Mouse (Mus musculus): ENCODE data around the gene Serpina3i. TPM values are rescaled to one million over a fixed set of nuclear protein-coding genes. Genes with fewer than 3 reads are reported as not detected.
"Not testable (repeated sequence)": the region's sequence is repeated elsewhere in the genome, so short reads cannot be mapped to it uniquely, and the experiment has no call there.

Serpina3i gene
- polyA plus RNA-seq, 1 experiment, result not detected

DNA sequence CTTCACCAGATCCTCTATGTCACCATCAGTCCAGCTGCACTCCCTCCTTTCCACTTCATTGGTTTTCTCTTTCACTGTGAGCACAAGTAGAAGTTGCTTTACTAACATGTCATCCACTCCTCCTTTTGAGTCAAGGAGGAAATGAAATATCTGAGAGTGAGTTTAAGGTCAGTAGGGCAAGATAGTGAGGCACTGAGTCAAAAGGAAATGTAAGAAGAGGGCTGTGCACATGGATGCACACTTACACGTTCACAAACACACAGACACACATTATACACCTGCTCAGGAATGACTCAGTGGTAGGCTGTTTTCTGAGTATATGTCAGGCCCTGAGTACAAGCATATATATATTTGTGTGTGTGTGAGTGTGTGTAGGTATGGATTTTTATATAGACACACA lies 39.2 kb upstream of the Serpina3i start:
- H3K36me3 ChIP-seq (ENCODE audit: control insufficient read depth, insufficient read depth), result no peaks in the 10 kb centered on the region
- H3K4me2 ChIP-seq (ENCODE audit: low read depth), result no peak overlapping the region
- H3ac ChIP-seq (ENCODE audit: control insufficient read depth, insufficient read length), result no peak overlapping the region
- no peaks in the 10 kb centered on the region for H3K27me3 ChIP-seq (ENCODE audit: control insufficient read depth, insufficient read depth, insufficient read length)
- no peak overlapping the region for H3K4me3 ChIP-seq
- no peaks in the 10 kb centered on the region for H3K79me2 ChIP-seq (ENCODE audit: control insufficient read depth, insufficient read depth)
- no peak for TF ChIP-seq MYOG (IDR thresholded peaks at IDR 0.05; ENCODE audit: control insufficient read depth in 1 of 3, insufficient read depth in 1 of 3, insufficient read length in 2 of 3, low read depth in 2 of 3)
- TF ChIP-seq TCF12 (IDR thresholded peaks at IDR 0.05; ENCODE audit: insufficient read depth, poor library complexity, severe bottlenecking), result no peak
- no peak for TF ChIP-seq SRF (IDR thresholded peaks at IDR 0.05; ENCODE audit: control insufficient read depth, insufficient read length, low read depth)

DNA sequence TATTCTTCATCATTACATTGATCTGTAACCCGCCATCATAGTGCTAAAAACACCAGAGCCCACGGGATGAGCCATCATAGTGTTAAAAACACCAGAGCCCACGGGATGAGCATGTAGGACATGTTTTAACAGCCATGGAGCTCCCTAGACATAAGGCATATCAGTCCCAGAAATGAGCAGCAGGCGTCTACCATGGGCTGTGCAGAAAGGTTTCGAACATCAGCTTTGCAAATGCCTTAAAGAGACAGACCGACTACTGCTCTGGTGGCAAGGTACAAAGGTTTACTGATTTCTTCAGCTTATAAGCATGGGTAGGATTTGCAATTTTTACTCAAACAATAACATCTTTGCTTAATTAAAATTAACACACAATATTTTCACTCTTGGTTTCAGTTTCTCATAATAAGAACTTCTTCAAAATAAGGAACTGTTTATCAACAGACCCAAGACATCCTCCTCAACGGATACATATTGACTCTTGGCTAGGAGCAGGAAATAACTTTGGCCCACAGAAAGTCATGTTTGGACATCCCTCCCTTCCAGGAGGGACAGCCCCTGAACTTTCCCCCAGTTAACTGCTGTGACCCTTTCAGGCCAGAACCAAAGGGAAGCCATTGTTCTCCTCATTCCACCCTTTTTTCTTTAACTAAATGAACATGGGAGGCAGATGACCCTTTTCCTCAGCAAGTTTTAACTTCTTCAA lies 38.2 kb upstream of the Serpina3i start:
- Histone ChIP-seq H3K4me3 (no peak overlapping the region), H3K79me2 (ENCODE audit: control insufficient read depth, insufficient read depth) (no peaks in the 10 kb centered on the region), H3K4me2 (ENCODE audit: low read depth) (no peak overlapping the region), H3K27me3 (ENCODE audit: control insufficient read depth, insufficient read depth, insufficient read length) (no peaks in the 10 kb centered on the region), H3K36me3 (ENCODE audit: control insufficient read depth, insufficient read depth) (no peaks in the 10 kb centered on the region), H3ac (ENCODE audit: control insufficient read depth, insufficient read length) (no peak overlapping the region)
- TF ChIP-seq MYOG (IDR thresholded peaks at IDR 0.05; ENCODE audit: control insufficient read depth in 1 of 3, insufficient read depth in 1 of 3, insufficient read length in 2 of 3, low read depth in 2 of 3) (no peak), POLR2A (IDR thresholded peaks at IDR 0.05; ENCODE audit: insufficient read length, low read depth) (no peak), REST (IDR thresholded peaks at IDR 0.05; ENCODE audit: insufficient read depth, insufficient read length) (no peak), USF1 (IDR thresholded peaks at IDR 0.05; ENCODE audit: low read depth) (no peak), CEBPB (IDR thresholded peaks at IDR 0.05; ENCODE audit: insufficient read depth, poor library complexity, severe bottlenecking) (no peak), MYOD1 (IDR thresholded peaks at IDR 0.05; ENCODE audit: control insufficient read depth in 1 of 3, insufficient read length in 2 of 3, low read depth in 2 of 3) (no peak), E2F4 (IDR thresholded peaks at IDR 0.05; ENCODE audit: insufficient read depth) (no peak), SRF (IDR thresholded peaks at IDR 0.05; ENCODE audit: control insufficient read depth, insufficient read length, low read depth) (no peak), TCF3 (IDR thresholded peaks at IDR 0.05; ENCODE audit: insufficient read length, low read depth) (no peak), POLR2AphosphoS2 (IDR thresholded peaks at IDR 0.05; ENCODE audit: insufficient read length, low read depth) (no peak)

DNA sequence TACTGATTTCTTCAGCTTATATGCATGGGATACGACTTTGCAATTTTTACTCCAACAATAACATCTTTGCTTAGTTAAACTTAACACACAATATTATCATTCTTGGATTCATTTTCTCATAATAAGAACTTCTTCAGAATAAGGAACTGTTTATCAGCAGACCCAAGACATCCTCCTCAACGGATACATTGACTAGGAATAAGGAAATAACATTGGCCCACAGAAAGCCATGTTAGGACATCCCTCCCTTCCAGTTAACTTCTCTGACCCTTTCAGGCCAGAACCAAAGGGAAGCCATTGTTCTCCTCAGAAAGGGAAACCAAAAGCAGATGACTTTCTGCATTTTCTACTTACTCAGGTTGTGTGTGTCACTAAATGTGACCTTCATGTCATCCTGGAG lies 32.2 kb upstream of the Serpina3i start:
- Histone ChIP-seq H3ac (ENCODE audit: control insufficient read depth, insufficient read length) (no peak overlapping the region), H3K79me2 (ENCODE audit: control insufficient read depth, insufficient read depth) (no peaks in the 10 kb centered on the region), H3K27me3 (ENCODE audit: control insufficient read depth, insufficient read depth, insufficient read length) (no peaks in the 10 kb centered on the region), H3K36me3 (ENCODE audit: control insufficient read depth, insufficient read depth) (no peaks in the 10 kb centered on the region), H3K4me2 (ENCODE audit: low read depth) (no peak overlapping the region), H3K4me3 (no peak overlapping the region)
- no peak for TF ChIP-seq E2F4 (IDR thresholded peaks at IDR 0.05; ENCODE audit: insufficient read depth)

DNA sequence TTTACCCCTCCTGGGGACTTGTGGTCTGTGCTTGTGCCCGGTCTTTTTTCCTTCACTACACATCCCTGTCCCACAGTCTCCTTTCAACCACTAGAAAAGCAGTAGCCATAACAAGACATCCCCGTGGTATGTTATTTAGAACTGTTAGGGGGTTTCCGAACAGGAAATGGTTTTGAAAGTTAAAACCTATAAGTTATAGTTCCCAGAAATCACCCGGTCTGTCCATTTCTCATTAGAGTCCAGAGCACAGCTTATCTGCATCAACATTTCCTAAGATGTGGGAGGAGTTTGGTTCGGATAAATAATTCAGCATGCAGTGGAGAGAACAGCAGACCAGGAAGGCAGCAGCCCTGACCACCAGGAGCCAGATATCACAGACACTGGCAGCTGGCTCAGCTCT lies 27.0 kb upstream of the Serpina3i start, which contains the start of gene Serpina3g:
TSS of gene Serpina3g (plus strand) at position 331 of the 400 bp plus-strand sequence.
- Histone ChIP-seq H3K27me3 (ENCODE audit: control insufficient read depth, insufficient read depth, insufficient read length) (no peaks in the 10 kb centered on the region), H3K79me2 (ENCODE audit: control insufficient read depth, insufficient read depth) (no peaks in the 10 kb centered on the region), H3K4me2 (ENCODE audit: low read depth) (no peak within 1 kb of the TSS), H3K4me3 (no peak within 1 kb of the TSS), H3K36me3 (ENCODE audit: control insufficient read depth, insufficient read depth) (no peaks in the 10 kb centered on the region), H3ac (ENCODE audit: control insufficient read depth, insufficient read length) (no peak within 1 kb of the TSS)
- TF ChIP-seq E2F4 (IDR thresholded peaks at IDR 0.05; ENCODE audit: insufficient read depth), result no peak
- TF ChIP-seq CEBPB (IDR thresholded peaks at IDR 0.05; ENCODE audit: insufficient read depth, poor library complexity, severe bottlenecking), result no peak
- TF ChIP-seq REST (IDR thresholded peaks at IDR 0.05; ENCODE audit: insufficient read depth, insufficient read length), result no peak
- no peak for TF ChIP-seq MYOD1 (IDR thresholded peaks at IDR 0.05; ENCODE audit: control insufficient read depth in 1 of 3, insufficient read length in 2 of 3, low read depth in 2 of 3)
- no peak for TF ChIP-seq POLR2AphosphoS2 (IDR thresholded peaks at IDR 0.05; ENCODE audit: insufficient read length, low read depth)
- no peak for TF ChIP-seq TCF3 (IDR thresholded peaks at IDR 0.05; ENCODE audit: insufficient read length, low read depth)
- TF ChIP-seq USF1 (IDR thresholded peaks at IDR 0.05; ENCODE audit: low read depth), result no peak
- no peak for TF ChIP-seq MYOG (IDR thresholded peaks at IDR 0.05; ENCODE audit: control insufficient read depth in 1 of 3, insufficient read depth in 1 of 3, insufficient read length in 2 of 3, low read depth in 2 of 3)
- no peak for TF ChIP-seq POLR2A (IDR thresholded peaks at IDR 0.05; ENCODE audit: insufficient read length, low read depth)
- TF ChIP-seq MAX (IDR thresholded peaks at IDR 0.05; ENCODE audit: low read depth), result no peak
- TF ChIP-seq SRF (IDR thresholded peaks at IDR 0.05; ENCODE audit: control insufficient read depth, insufficient read length, low read depth), result no peak
- TF ChIP-seq TCF12 (IDR thresholded peaks at IDR 0.05; ENCODE audit: insufficient read depth, poor library complexity, severe bottlenecking), result no peak

DNA sequence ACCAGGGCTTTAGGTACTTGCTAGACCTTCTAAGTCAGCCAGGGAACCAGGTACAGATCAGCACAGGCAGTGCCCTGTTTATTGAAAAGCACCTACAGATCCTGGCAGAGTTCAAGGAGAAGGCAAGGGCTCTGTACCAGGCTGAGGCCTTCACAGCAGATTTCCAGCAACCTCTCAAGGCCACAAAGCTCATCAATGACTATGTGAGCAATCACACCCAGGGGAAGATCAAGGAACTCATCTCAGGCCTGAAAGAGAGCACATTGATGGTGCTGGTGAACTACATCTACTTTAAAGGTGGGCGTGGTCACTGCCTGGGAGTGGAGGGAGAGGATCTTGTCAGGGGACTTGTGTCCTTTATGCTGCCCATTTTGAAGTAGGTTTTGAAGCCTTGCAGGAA lies 24.9 kb upstream of the Serpina3i start:
- not testable (repeated sequence) for H3K4me3 ChIP-seq; H3ac ChIP-seq (ENCODE audit: control insufficient read depth, insufficient read length); H3K4me2 ChIP-seq (ENCODE audit: low read depth); H3K79me2 ChIP-seq (ENCODE audit: control insufficient read depth, insufficient read depth); H3K27me3 ChIP-seq (ENCODE audit: control insufficient read depth, insufficient read depth, insufficient read length); H3K36me3 ChIP-seq (ENCODE audit: control insufficient read depth, insufficient read depth)
